Mouse (Mus musculus) gastrocnemius, adult 2 months (tissue): Measurements from ENCODE around the gene Pik3r6. TPM values are rescaled to one million over a fixed set of nuclear protein-coding genes. Genes with fewer than 3 reads are reported as not detected.

ENCODE experiments used
- DNase-seq: peaks from one replicate; pipeline ENCODE4 v3.0.0; 2022
- H3K27ac ChIP-seq: fragments of 200-600 bp; 2 replicates; pipeline ENCODE4 v1.8.1; 2022; ENCODE audit warnings: mild to moderate bottlenecking
- H3K4me3 ChIP-seq: fragments of 200-600 bp; 2 replicates; pipeline ENCODE4 v1.8.1; 2022; ENCODE audit warnings: mild to moderate bottlenecking, moderate library complexity
- CTCF ChIP-seq: fragments of 200-600 bp; IDR thresholded peaks from 2 replicates; pipeline ENCODE4 v1.8.1; 2022; ENCODE audit warnings: antibody characterized with exemption, mild to moderate bottlenecking, moderate library complexity
- intact Hi-C: fragments of 180-260 bp; cut with DNase I; formaldehyde crosslinking; loops from one replicate; pipeline ENCODE4 v1.15.1; 2025
- total RNA-seq, 2 experiments: library from RNA; stranded (reverse); gene quantifications; 2 replicates each; pipeline ENCODE4 v1.2.3; 2021

Pik3r6 gene
- total RNA-seq, 2 experiments from 2014 or later: 0.94 to 1.8 TPM

DNA sequence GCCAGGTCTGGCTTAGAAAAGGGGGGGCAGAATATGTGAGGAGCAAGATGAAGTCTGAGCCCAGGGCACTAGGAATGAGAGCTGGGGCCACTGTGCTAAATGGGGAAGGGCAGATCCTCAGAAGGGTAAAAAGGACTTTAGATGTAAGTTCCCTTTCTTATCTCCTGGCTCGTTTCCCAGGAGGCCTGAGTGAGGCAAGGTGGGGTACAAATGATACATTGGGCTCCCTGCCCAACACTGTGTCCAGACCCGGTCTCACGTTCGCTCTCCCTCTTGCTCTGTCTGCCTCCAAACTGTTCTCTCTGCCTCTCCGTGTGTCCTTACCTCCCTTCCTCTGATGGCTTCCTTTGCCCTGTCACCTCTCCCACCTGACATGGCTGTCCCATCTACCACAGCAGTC lies 9.1 kb upstream of the Pik3r6 start:
- H3K4me3 ChIP-seq: no peak overlapping the region
- intact Hi-C loops: no loop called here
- DNase-seq: no peak
- no peak for TF ChIP-seq CTCF
- no peak overlapping the region for H3K27ac ChIP-seq

DNA sequence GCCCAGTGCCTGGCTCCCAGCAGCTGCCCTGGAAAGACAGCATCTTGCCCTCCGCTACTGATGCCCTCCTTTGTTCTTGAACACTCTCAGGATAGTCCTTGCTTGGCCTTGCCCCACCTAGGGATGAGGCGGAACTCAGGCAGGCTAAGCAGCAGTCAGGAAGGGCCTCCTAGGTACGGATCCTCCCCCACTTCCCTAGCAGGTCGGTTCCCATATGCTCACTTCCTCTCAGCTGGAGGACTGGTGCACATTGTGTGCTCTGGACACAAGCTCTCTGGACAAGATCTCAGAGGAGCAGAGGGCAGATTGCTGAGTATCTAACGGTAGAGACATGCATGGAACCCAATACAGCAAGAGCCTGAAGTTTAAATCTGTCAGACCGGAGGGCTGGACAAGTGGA lies 5.7 kb upstream of the Pik3r6 start:
- DNase-seq: no peak
- peak overlapping the region; percentile 38 for H3K27ac ChIP-seq
- no peak for TF ChIP-seq CTCF
- H3K4me3 ChIP-seq: no peak overlapping the region
- intact Hi-C loops: no loop called here

DNA sequence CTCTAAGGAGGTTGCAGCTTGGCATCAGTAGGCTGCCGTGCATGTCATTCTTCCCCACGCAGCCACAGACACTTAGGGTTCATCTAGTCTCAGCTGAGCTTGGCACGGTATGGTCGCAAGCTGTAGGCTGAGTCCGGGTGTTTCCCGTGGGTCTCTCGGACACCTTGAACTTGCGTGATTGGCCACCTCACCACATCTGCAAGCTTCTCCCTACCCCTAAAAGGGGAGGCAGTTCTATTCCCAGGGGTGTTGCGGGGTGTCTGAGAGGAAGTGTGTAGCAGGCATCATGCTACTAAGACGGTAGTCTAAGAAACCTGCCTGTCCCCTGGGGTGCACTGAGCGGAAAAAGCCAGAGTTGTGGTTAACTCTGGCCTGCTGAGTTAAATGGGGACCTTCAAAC lies 4.3 kb upstream of the Pik3r6 start:
- no peak for TF ChIP-seq CTCF
- Histone ChIP-seq H3K27ac (no peak overlapping the region), H3K4me3 (no peak overlapping the region)
- DNase-seq: no peak
- intact Hi-C loops: no loop called here

DNA sequence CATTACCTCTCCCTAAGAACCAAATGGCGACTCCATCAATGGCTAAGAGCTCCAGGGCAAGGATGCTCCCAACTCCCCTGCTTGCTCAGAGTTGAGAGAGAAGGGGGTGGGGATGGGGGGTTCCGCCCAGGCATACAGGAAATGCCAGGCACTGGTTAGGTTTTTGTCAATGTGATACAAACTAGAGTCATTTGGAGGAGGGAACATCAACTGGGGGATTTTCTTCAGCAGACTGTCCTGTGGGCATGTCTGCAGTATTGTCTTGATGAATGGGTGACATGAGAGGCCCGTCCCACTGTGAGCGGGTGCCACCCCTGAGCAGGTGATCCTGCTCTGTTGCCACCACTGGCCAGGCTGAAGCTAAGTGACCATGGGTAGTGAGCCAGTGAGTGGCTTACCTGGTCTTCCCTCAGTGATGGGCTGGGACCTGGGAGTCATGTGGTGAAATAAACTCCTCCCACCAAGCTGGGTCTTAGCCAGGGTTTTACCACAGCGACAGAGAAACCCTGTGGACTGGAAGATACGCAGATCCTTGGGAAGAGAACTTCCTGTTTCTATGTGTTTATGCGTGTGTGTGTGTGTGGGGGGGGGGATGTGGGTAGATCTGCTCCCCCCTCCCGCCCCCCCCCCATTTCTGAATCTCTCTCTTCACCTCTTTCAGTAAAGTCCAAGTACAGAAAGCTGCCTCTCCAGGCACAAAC lies 3.7 kb upstream of the Pik3r6 start:
- intact Hi-C loops: no loop called here
- TF ChIP-seq CTCF: no peak
- Histone ChIP-seq H3K4me3 (no peak overlapping the region), H3K27ac (no peak overlapping the region)
- DNase-seq: no peak

DNA sequence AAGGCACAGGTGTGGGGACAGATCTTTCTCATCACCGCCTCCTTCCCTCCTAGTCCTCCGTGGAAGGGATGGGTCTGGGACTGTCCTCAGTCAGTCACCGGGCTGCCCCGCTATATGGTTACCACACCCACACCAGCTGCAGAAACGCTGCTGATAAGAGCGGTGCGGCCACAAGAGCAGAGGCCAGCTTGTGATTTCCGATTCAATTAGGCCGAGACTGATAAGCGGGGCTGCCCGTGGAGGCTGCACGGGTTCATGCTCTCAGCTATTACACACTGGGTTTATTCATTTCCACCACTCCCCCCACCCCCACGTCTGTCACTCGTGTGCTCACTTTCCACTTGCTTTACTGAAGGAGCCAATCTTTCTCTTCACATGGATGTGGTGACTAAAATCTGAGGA lies 1.9 kb upstream of the Pik3r6 start:
- intact Hi-C loops: no loop called here
- TF ChIP-seq CTCF: no peak
- Histone ChIP-seq H3K27ac (no peak overlapping the region), H3K4me3 (no peak overlapping the region)
- no peak for DNase-seq

DNA sequence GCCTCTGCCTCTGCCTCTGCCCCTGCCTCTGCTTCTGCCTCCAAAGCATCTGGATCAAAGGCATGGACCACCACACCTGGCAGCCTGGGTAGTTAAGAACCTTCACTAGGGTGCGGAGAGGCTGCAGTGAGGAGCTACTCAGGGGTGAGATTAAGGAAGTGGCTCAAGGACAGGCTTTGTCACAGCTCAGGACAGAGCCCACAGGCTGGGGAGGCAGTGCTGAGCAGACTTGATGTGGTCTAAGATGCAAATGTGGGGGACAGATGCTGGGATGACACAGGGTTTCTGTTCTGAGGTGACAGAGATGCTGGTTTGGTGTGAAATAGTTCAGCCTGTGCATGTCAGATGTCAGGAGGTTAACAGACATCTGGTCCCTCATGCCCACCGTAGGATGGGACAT lies 411 bp upstream of the Pik3r6 start:
- no peak for DNase-seq
- intact Hi-C loops: no loop called here
- no peak for TF ChIP-seq CTCF
- Histone ChIP-seq H3K27ac (peak overlapping the region; percentile 64), H3K4me3 (peak overlapping the region; percentile 70; the same call in 1 of the 2 replicates)

DNA sequence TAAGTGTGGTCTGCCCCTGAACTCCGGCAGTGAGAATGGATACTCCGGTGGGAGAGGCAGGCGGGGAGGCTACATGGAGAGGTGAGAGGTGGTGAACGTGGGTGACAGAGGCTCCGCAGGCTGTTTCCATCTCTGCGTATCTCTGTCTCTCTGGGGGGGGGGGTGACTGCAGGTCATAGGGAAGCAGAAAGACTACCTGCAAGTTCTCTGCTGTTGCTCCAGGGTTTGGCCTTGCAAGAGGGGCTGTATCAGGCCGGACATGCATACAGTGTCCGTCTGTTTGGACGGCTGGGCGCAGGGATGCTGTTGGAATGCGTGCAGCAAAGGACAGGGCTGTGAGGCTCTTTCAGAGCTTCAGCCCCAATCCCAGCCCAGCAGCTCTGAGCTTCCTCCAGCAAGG lies 2.1 kb downstream of the Pik3r6 start:
- DNase-seq: no peak
- no peak for TF ChIP-seq CTCF
- intact Hi-C loops: no loop called here
- no peak overlapping the region for H3K27ac ChIP-seq
- H3K4me3 ChIP-seq: peak overlapping the region; percentile 70

DNA sequence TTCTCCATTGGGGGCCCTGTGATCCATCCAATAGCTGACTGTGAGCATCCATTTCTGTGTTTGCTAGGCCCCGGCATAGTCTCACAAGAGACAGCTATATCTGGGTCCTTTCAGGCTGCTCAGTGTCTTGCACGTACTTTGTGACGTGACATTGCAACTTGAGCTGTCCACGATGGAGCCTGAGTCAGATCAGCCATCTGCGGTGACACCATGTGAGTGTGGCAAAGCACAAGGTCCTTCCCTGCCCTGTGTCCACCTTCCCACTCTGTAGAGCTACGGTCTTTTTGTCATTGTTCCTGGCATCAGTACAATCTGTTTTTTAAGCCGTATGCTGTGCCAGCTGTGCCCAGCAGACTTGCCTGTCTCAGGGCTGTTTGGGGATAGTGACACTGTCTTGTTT lies 4.4 kb downstream of the Pik3r6 start:
- TF ChIP-seq CTCF: no peak
- no peak overlapping the region for H3K27ac ChIP-seq
- H3K4me3 ChIP-seq: no peak overlapping the region
- intact Hi-C loops: no loop called here
- DNase-seq: no peak

DNA sequence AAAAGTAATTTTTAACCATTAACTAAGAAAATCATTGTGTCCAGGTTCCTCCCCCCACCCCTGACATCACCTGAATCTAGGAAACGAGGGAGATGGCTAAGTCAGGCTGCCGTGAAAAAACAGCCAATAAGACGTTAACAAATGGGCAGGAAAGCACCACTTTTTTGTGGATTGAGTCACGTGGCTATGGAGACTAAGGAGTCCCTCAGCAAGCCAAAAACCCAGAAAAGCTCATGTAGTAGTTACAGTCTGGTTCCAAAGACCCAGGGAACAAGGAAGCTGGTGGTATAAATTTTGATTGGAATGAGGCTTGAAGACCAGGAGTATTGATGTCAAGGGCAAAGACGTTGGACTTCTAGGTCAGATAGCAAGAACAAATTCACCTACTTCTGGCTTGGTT lies 5.8 kb downstream of the Pik3r6 start:
- H3K4me3 ChIP-seq: no peak overlapping the region
- no peak overlapping the region for H3K27ac ChIP-seq
- intact Hi-C loops: no loop called here
- DNase-seq: no peak
- no peak for TF ChIP-seq CTCF

DNA sequence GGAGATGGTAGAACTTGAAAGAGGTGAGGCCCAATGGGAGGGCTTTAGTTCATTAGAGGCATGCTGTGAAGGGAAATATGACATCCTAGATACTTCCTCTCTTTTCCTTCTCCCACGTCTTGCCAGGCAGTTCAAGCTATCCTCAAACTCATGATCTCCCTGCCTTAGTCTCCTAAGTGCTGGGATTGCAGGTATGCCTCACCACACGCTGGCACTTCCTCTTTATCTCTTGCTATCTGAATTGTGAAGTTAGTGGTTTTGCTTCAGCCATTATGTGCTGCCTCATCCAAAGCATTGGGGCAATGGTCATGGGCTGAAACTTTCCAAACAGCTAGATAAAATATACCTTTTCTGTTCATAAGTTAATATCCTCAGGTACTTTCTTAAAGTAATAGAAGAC lies 6.4 kb downstream of the Pik3r6 start:
- Histone ChIP-seq H3K27ac (no peak overlapping the region), H3K4me3 (no peak overlapping the region)
- no peak for DNase-seq
- intact Hi-C loops: no loop called here
- TF ChIP-seq CTCF: no peak

DNA sequence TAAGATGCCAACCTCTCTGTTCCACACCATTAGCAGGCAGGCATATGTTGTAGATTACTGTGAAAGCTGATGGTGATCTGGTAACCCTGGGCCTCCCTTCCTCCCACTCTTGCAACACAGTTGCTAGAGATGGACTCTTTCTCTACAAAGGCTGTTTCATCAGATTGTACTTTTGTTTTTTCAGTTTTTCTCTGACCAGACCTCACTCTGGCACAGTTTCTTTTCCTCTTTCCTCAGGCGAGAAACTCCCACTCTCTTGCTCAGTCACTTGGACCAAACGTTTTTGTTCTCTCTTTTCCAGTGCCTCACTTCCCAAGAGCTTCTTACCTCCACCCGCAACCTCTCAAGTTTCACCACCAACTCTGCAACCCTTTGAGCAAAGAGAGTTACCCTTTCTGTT lies 11.2 kb downstream of the Pik3r6 start:
- DNase-seq: no peak
- H3K27ac ChIP-seq: peak overlapping the region; percentile 43; the same call in 1 of the 2 replicates
- intact Hi-C loops: no loop called here
- H3K4me3 ChIP-seq: no peak overlapping the region
- no peak for TF ChIP-seq CTCF

DNA sequence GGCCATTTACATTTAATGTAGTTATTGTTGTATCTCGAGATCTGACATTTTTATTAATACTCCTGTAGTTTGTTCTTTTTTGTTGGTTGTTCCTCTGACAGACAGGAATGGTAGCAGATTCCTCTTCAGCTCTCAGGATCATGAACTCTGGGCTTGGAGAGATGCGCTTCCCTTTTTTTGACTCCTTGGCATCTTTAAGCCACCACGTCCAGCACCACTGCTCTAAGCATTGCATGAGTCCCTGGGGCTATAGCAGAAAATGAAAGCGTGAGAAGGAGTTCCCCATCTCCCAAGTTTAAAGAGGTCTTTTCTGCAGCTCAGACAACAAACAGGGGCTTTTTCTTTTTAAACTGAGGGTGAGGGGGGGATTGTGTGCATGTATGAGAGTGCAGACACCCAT lies 16.5 kb downstream of the Pik3r6 start:
- no peak for DNase-seq
- no peak for TF ChIP-seq CTCF
- Histone ChIP-seq H3K4me3 (no peak overlapping the region), H3K27ac (no peak overlapping the region)
- intact Hi-C loops: no loop called here

DNA sequence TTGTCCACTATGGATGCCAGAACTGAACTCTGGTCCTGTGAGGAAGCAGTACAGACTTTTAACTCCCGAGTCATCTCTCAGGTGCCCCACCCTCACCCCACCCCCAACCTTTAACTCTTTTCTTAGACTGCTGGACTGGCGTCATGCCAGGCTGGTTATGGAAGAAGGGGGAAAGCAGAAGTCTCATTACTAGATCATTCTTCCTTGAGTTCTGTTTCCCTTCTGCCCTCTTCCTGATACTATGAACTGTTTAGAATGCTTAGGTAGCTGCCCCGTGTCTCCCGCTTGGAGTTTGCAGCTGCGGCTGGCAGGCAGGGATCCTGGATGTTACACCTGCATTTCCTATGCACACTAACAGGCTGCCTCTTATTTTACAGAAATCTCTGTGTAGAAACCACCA lies 17.0 kb downstream of the Pik3r6 start:
- intact Hi-C loops: no loop called here
- Histone ChIP-seq H3K4me3 (no peak overlapping the region), H3K27ac (no peak overlapping the region)
- no peak for DNase-seq
- no peak for TF ChIP-seq CTCF

DNA sequence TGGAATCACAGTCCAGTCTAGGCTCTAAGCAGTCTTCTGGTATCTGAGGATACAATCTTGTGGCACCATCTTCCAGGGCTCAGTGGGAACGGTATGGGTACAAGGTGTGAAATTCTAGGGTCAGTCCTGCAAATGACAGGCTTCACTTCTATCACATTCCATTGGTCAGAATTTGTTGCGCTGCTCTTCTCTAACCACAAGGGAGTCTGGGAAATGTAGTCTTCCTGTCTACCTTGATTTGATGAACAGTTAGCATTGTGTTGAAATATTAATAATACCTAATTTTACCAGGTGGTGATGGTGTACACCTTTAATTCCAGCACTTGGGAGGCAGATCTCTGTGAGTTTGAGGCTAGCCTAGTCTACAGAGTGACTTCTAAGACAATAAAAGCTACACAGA lies 17.6 kb downstream of the Pik3r6 start:
- Histone ChIP-seq H3K4me3 (no peak overlapping the region), H3K27ac (no peak overlapping the region)
- intact Hi-C loops: no loop called here
- no peak for DNase-seq
- no peak for TF ChIP-seq CTCF
